Mouse (Mus musculus): ENCODE measurements around the gene Ints7. TPM values are rescaled to one million over a fixed set of nuclear protein-coding genes. Genes with fewer than 3 reads are reported as not detected.

The Ints7 gene
- 65.4 TPM for total RNA-seq (2023)

DNA sequence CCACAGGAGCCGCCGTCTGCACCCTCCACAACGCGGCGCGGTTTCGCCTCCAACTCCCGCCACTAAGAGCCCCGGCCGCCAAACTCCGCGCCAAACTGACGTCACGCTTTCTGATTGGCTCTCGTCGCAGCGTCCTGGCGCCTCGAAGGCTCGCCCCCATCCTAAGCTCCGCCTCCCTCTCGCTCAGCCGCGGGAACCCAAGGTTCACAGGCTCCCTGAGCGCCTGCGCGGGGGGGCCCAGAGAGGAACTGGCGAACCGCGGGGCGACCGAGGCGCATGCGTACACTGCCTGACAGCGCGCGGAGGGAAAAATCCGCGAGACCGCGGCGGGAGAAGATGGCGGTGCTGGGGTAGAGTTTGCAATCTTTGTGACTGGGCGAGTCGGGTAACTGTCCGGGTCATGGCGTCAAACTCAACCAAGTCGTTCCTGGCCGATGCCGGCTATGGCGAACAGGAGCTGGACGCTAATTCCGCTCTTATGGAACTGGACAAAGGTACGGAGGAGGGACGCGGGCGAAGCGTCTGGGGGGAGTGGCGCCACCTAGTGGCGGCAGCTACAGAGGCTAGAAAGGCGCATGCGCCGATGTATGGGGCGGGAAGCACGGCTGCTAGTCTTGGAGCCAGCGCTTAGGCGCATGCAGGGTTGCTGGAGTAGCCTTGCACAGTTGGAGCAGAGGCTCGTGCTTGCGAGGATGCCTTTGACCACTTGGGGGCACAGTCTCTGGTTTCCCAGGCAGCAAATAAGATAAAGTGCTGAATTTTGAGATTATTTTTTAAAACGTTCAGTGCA lies at the start of gene Ints7, which contains the start of gene Dtl:
Gene Ints7, plus strand, starts transcription at position 179 of the 790 bp plus-strand sequence.
Gene Dtl, minus strand, starts transcription at position 87 of the 790 bp plus-strand sequence.

Other genes starting within 250 kb of the Ints7 start
- gene Tmem206, start 249.7 kb upstream of the Ints7 start, total RNA-seq (2023): 10.3 TPM
- gene Ppp2r5a, start 172.4 kb upstream of the Ints7 start, total RNA-seq (2023): 370 TPM
- 3.9 TPM for gene Dtl, start 92 bp upstream of the Ints7 start, total RNA-seq (2023)
- 20.5 TPM for gene Lpgat1, start 142.2 kb downstream of the Ints7 start, total RNA-seq (2023)
- 1.2 TPM for gene Nek2, start 245.8 kb downstream of the Ints7 start, total RNA-seq (2023)